Mouse (Mus musculus) cerebellum, postnatal 4 days (tissue): Measurements from ENCODE around the gene Auts2.
A peak's percentile ranks its signal among the peaks of the same experiment; 100 is the strongest.

Experiments used
- DNase-seq, 2 experiments: peaks; one replicate each; pipeline ENCODE4 v3.0.0; 2022; ENCODE audit warnings: low spot score in 2 of 2, mixed read lengths in 1 of 2

Gene Auts2

GRCm38 (mm10) chr5:131919983-131920777 is 623.0 kb downstream of the Auts2 start:
- no peak for DNase-seq

DNA sequence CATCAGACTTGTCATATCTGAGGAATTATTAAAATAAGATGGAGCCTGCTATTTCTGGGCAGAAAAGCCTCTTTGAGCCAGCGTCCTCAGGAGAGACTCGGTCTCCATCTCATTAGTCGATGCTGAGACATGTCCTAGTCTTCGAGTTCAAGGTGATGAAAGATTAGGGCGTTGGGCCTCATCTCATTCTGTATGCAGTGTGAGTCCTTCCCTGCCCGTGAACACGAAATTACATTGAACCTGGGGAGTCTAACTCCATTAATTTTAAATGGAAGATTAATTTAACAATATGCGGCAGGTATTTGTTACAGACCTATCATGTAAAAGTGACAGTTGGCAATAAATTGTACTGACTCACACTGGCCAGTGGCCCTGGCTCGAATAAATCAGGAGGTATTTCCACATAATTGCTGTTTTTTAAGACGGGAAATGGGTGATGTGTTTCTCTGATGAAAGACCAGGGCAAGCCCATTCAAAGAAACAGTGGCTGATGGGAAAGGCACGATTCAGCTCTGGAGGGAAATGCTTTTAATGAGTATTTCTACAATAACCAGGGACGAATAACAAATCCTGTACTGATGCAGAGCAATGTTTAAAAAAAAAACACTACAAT is 626.2 kb downstream of the Auts2 start:
- no peak for DNase-seq

- no peak for DNase-seq
Measured at GRCm38 (mm10) chr5:131913562-131913961, 629.6 kb downstream of the Auts2 start.

GRCm38 (mm10) chr5:131912983-131913382 is 630.2 kb downstream of the Auts2 start:
- DNase-seq: no peak

DNA sequence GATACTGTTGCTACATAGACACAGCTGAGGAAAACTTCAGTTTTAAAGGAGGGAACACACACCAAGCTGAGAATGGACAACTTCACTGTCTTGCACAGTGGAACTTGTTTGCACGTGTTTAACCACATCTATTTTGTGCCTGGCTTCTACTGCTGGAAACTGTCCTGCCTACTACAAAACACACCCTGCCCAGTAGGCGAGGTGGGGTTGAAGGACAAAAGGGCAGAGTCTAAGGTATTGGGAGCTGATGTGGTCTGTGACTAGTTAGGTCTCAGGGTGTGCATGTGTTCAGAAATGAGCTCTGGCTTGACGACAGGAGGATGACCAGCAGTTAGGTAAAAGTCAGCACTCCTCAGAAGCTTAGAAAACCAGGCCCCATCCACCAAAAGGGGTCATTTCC is 636.8 kb downstream of the Auts2 start:
- no peak for DNase-seq

DNA sequence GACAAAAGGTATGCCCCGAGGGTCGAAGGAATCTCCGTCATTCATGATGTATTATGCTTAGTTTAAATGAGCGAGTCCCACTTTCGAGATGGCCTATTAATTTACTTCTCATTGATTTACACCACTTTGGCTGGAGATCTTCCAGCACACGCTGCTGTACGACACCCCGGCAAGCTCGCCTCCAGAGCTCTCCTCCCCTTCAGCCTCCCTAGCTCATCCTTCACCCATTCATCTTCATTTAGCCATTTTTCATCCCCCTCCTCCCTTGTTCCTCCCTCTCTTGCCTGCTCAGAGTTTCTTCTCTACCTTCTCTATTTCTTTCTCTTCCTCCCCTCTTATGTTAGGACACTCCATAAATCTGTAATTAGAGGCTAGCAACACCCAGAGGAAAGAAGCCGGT is 638.7 kb downstream of the Auts2 start:
- DNase-seq: no peak

DNA sequence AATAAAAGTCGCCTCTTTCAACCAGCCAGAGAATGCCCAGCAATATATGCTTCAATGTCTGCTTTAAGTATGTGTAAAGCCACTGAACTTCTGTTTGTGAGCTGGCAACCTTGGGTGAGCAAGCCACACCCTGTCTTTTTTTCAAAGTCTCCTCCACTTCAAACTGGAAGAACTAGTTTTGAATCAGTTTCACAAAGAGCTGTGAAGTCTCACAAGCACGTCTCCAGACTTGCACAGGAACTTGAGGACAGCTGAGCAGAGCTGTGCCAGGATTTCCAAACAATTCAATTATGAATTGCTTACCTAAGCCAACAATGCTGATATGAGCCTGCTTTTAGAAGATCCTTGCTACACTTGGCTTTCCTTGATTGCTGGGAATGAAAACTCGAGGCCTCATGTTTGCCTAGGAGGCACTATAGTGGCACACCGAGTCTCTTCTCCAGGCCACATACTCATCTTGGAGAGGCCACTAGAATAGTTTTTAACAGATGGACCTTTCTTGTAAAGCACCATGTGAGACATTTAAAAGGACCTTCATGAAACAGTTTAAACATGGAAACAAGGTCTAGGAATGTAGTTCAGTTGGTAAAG is 645.0 kb downstream of the Auts2 start:
- DNase-seq: no peak

DNA sequence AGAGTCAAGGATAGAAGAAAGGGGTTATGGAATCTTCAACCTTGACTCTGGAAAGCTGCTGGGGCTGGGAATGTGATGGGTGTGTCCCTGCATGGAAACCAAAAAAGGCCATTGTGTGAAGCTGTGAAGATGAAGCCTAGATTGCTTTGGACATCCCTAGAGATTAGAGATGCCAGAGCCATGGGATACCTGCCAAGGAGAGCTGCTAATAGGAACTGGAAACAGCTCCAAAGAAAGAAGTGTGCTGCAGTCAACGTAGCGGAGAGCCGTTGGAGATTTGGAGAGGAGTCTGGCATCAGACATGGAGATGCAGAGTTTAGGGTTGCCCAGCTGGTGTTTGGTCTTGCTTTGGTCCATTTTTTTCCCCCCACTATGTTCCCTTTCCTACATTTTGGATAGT is 656.5 kb downstream of the Auts2 start:
- DNase-seq: no peak

GRCm38 (mm10) chr5:131876569-131876968 is 666.6 kb downstream of the Auts2 start:
- no peak for DNase-seq

DNA sequence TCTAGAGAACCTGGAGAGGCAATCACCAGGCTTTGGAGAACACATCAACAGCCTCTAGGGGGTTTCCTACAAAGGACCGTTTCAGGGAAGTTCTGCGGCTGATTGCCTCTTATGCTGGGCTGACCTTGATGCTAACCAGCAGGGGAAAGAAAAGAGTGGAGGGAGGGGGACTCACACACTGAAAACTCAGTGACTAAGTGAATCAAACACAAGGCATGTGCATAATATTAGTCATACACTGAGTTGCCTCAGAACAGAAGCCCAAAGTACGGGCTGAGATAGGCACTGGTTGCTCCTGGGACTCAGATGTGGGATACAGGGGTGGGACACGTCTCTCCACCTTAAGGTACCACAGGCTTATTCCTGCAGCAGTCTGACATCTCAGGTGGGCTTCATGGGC is 667.2 kb downstream of the Auts2 start:
- DNase-seq: no peak

- peak; percentile 23 to 59 for DNase-seq
Measured at GRCm38 (mm10) chr5:131873116-131873515, 670.0 kb downstream of the Auts2 start.

GRCm38 (mm10) chr5:131869711-131870499 is 673.2 kb downstream of the Auts2 start:
- DNase-seq: no peak

DNA sequence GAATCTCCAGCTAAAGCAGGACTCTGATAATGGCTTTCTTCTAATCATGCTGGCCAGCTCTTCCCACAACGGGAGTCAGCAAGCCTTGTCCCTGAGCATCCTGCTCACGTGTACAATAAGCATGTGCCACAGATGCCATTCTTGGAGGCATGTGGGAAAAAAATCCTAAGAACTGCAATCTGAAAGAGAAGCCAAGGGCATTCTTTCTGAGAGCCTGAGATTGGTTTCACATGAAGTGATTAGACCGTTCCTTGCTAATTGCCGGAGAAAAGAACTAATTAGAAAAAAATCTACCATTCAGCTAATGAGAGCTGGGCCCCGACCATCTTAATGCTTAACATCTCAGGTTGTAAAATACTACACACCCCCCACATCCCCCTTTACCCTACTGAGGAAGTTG is 677.9 kb downstream of the Auts2 start:
- no peak for DNase-seq

GRCm38 (mm10) chr5:131857976-131858375 is 685.2 kb downstream of the Auts2 start:
- DNase-seq: no peak

GRCm38 (mm10) chr5:131855358-131855757 is 687.8 kb downstream of the Auts2 start:
- DNase-seq: no peak

- no peak for DNase-seq
Measured at GRCm38 (mm10) chr5:131851597-131852453, 691.3 kb downstream of the Auts2 start.

- no peak for DNase-seq
Measured at GRCm38 (mm10) chr5:131850632-131851335, 692.4 kb downstream of the Auts2 start.

- DNase-seq: no peak
Measured at GRCm38 (mm10) chr5:131849644-131850043, 693.5 kb downstream of the Auts2 start.

DNA sequence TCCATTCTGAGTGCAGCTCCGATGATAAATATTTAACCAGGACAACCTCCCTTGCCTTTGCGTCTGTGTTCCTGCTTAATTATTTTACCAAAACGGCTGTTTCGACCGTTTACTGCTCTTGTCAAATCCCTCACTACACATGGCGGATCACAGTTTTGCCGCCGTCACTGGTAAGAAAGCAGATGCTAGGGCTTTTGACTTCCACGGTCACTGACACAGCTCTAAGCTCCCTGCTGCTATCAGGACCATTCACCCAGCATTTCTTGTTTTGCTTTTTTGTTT is 698.7 kb downstream of the Auts2 start:
- no peak for DNase-seq

GRCm38 (mm10) chr5:131843766-131844518 is 699.2 kb downstream of the Auts2 start:
- no peak for DNase-seq
